Mouse (Mus musculus) cerebellum, adult 18-20 months (tissue): ENCODE measurements around the gene Ankrd12.
"Not testable (repeated sequence)": the region's sequence is repeated elsewhere in the genome, so short reads cannot be mapped to it uniquely, and the experiment has no call there.

Experiments
- DNase-seq, 2 experiments: peaks; one replicate each; pipeline ENCODE4 v3.0.0; 2021

The Ankrd12 gene

GRCm38 (mm10) chr17:66077437-66077850 is 555 bp upstream of the Ankrd12 start:
- no peak for DNase-seq

DNA sequence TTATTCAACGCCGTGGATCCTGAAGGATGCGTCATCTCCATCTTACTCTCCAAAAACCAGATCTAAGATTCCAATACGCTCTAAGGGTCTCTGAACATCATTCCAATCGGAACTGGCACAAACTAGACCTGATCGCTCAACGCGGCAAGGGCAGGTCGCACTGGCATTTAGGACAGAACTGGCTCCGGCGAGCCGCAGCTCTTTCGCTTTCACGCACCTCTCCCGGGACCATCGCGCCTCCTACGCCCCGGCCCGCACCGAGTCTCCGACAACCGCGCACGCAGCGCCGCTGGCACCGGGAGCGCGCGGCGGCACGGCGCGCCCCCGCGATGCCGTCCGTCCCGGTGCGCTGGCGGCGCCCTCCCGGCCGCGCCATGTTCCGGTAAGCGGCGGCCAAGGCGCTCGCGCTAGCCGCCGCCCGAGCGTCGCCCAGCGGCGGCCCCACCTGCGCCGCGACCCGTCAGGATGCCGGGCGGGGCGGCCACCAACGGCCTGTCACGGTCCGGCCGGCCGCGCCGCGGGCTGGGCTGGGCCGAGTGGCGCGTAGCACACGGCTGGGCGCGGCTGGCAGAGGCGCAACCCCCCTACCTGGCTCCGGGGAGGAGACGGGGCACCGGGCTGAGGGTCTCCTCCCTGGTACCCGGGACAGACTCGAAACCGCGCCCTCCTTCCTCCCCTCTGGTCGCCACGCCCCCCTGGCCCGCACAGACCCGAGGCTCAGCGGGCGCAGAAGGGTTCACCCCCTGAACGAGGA is 538 bp downstream of the Ankrd12 start:
- DNase-seq, result peak; percentile 58 to 76

DNA sequence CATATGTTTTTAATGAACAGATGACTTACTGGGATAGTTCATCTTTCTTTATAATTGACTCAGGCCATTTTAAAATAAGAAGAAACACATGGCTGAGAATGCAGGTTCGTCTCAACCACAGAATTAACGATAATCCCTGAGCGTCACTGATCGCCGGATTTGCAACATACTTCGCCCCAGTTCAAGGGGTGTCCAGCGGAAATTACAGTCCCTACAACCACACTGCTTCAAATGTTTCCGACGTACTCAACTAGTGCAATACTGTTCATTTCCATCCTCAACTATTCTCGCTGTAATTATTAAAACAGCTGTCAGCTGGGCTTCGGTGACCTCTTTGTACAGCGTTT is 1.1 kb downstream of the Ankrd12 start:
- no peak for DNase-seq

- no peak for DNase-seq
Observed at GRCm38 (mm10) chr17:66073971-66074370, 2.9 kb downstream of the Ankrd12 start.

- not testable (repeated sequence) for DNase-seq
Observed at GRCm38 (mm10) chr17:66069036-66069435, 7.9 kb downstream of the Ankrd12 start.

- no peak for DNase-seq
Observed at GRCm38 (mm10) chr17:66065115-66065514, 11.8 kb downstream of the Ankrd12 start.

DNA sequence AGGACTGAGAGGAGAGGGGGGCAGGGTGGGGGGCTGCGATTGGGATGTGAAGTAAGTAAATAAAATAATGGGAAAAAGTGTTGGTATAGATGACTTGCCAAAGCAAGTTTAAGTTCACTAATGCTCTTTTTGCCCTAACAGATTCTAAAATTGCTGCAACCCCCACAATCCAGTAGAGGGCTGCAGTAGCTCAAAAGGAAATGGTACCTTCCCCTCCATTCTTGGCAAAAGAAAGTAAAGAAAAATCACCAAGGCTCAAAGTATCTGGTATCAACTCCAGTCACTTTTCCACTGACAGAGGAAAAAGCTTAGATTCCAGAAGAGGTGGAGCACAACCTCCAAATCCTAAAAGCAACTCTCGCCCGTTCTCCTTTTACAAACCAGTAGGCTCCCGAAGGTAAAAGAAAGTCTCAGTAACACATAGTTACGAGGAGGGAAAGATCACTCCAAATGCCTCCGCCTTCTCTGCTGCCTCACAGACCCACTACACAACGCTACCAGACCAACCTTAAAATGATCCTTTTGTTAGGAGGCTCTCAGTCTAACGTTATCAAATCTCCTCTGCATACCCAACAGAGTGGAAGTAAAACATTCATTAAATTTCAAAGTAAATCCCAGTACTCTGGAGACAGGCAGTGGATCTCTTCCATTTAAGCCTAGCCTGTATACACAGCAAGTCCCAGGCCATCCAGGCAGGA is 15.5 kb downstream of the Ankrd12 start:
- no peak for DNase-seq

DNA sequence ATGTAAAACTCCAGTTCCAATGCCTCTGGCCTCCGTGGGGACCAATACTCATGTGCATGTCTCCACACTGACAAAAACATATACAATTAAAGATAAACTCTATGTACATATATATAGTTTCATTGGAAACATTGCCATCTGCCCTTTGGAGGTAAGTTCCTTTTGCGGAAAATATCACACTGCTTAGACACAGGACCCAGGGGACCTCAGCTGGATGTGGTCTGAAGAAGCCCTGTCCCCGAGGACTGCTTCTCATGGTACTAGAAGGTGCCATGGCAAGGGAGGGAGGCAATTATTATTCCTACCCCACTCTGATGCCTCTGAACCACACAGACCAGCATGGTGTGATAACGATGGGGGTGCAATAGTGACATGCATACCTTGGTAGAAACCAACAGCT is 18.7 kb downstream of the Ankrd12 start:
- no peak for DNase-seq

- no peak for DNase-seq
Observed at GRCm38 (mm10) chr17:66057145-66057544, 19.7 kb downstream of the Ankrd12 start.

DNA sequence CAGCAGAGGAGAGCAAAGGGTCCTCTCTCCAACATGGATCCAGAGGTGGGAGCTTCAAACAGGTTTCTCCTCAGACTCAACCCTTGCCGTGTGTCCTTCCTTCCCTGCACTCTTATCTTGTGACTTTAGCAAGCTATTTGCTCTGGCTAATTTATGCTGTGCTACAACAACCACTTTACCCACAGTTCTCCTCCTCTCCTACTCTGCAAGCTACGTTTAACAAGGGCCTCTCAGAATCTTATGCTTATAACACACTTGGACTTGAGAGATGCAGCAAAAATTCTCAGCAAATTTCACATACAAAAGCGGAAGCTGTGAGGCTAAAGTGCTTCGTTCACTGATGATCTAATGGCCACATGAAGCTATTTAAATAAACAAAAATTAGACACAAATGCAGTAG is 23.5 kb downstream of the Ankrd12 start:
- DNase-seq, result no peak

GRCm38 (mm10) chr17:66048795-66049194 is 28.1 kb downstream of the Ankrd12 start:
- DNase-seq, result no peak

GRCm38 (mm10) chr17:66048199-66048598 is 28.7 kb downstream of the Ankrd12 start:
- DNase-seq, result no peak

DNA sequence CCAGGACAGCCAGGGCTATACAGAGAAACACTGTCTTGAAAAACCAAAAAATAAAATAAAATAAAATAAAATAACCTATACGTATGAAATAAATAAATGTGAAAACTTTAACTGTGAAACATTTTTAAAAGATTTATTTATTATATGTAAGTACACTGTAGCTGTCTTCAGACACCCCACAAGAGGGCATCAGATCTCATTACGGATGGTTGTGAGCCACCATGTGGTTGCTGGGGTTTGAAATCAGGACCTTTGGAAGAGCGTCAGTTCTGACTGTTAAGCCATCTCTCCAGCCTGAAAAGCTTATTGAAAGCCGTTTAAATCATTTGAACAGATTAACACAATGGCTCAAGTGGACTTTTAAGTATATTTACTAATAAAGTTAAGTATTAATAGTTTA is 33.2 kb downstream of the Ankrd12 start:
- DNase-seq, result not testable (repeated sequence)

DNA sequence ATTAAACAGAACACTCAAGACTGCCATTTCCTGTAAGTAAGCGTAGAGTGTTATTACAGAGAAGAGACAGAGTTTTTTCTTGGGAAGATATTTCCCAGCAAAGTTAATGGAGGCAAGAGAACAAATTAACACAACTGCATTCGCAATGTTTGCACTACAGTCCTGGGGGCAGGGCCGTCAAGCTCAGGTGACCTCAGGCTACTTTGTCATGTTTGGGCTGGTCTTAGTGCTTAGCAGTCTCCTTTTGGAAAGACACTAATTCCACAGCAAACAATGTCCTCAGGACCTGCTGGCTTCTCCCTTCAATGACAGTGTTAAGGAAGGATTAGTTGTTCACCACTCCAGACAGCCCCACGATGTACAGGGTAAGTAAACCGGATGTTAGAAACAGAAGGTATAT is 35.9 kb downstream of the Ankrd12 start:
- no peak for DNase-seq

GRCm38 (mm10) chr17:66033239-66033638 is 43.6 kb downstream of the Ankrd12 start:
- DNase-seq, result no peak

- no peak for DNase-seq
Observed at GRCm38 (mm10) chr17:66031991-66032390, 44.9 kb downstream of the Ankrd12 start.

DNA sequence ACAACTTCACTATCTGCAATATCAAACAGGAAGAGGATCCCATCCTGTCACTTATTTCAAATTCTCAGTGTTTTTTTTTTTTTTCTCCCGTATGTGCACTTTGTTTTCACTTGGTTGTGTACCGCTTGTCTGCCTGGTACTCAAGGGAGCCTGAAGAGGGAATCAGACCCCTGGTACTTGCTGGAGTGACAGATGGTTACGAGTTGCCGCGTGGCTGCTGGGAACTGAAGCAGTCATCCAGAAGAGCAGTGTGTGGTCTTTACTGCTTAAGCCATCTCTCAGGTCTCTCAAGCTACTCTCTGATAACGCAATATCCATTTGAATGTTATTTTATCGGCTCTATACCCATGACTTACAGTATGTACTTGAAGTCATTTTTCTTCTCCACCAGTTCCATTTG is 52.7 kb downstream of the Ankrd12 start:
- DNase-seq, result no peak

GRCm38 (mm10) chr17:66011790-66012189 is 65.1 kb downstream of the Ankrd12 start:
- no peak for DNase-seq

- DNase-seq, result peak; percentile 70 to 71
Observed at GRCm38 (mm10) chr17:66007892-66008291, 69.0 kb downstream of the Ankrd12 start.

DNA sequence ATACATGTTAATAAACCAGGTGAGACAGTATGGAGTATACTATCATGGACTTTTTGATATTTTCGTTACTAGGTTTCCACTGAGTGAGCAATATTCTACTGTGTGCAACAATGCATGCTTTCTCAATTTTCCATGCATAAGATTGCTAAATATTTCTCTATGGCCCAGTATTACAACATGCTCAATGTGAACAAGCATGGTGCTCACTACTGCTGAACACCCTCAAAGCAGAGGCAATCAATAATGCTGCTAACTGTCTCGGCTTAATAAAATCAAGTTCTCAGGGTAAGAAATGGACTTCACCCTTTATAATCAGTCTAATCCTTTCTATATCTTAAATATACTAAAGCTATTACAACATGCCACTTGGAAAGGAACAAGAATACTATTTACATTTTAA is 69.4 kb downstream of the Ankrd12 start:
- no peak for DNase-seq

- no peak for DNase-seq
Observed at GRCm38 (mm10) chr17:65988151-65988820, 88.6 kb downstream of the Ankrd12 start.

DNA sequence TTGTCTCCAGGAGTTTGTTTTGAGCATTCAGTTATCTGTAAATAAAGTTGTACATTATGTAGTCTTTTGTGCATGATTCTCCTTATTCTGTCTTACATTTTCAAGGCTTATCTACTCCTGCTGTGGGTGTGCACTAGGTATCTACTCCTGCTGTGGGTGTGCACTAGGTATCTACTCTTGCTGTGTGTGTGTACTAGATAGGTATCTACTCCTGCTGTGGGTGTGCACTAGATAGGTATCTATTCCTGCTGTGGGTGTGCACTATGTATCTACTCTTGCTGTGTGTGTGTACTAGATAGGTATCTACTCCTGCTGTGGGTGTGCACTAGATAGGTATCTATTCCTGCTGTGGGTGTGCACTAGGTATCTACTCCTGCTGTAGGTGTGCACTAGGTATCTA is 100.2 kb downstream of the Ankrd12 start:
- not testable (repeated sequence) for DNase-seq

- DNase-seq, result no peak
Observed at GRCm38 (mm10) chr17:65967751-65968150, 109.1 kb downstream of the Ankrd12 start.

- no peak for DNase-seq
Observed at GRCm38 (mm10) chr17:65962263-65962662, 114.6 kb downstream of the Ankrd12 start.
